Mouse (Mus musculus): Measurements from ENCODE around the gene BC051019.
A peak's percentile ranks its signal among the peaks of the same experiment; 100 is the strongest.

Gene BC051019

DNA sequence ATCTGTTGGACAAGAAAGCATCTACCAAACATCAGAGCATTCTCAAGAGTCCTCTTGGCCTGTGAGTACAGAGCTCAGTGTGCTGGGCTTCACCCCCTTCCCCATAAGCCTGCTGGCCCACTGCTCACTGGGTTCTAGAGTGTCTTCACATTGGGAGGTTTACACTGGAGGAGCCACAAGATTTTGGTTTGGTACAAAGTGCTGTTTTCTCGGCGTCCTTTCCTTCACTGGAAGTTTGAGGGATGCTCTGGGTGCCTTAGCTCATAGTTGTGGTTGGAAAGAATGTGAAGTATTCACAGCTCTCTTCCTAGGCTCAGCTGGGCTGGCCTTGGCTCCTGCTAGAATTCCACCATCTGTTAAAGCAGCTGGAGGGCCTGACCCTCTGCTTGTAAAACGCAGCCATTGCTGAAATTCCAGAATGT, 14.7 kb downstream of the BC051019 start:
- peak; percentile 65 for DNase-seq (ENCODE audit: low read depth, low spot score)

DNA sequence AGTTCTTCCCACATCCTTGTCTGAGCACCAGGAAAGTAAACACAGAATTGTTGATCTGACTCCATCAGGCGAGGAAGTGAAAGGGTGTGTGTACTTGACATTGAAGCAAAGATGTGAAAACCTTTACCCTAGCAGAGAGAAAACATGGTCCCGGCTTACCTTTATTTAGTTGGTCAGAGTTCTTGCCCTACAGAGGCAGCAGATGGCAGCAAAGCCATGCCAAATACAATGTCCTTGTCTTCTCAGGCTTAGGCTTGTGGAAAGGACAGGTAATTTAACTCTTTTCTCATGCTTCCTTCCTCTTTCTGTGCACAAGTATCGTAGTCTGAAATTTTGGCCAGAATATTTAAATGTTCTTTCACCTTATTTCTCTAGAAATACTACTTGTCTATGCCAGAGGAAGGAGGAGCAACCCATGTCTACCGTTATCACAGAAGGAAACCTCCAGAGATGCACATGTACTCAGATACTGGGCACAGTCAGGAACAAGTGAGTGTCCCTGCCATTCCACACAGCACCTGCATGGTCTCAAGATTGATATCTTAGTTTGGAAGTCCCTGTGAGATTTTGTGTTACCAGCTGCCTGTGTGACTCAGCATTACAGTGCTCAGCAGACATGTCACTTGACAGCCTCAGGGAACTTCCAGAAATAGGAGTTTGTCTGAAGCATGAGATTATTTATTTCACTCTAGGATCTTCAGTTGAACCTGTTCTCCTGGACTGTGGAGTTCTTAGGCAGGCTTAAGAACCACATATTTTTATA, 16.4 kb downstream of the BC051019 start:
- peak; percentile 33 for DNase-seq (ENCODE audit: low read depth, low spot score)

DNA sequence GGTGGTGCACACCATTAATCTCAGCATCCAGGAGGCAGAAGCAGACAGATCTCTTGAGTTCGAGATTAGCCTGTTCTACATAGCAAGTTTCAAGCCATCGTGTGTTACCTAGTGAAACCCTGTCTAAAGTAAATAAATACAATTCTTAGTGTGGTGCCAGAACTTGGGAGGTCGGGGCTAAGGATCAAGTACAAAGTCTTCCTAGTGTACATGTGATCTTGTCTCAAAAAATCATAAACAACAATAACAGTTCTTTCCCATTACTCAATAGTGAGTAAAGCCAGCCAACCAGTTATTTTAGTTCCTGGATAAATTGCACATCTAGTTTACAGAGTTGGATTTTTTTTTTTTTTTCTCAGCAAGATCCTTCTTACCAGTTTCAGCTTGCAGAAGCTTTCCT, 19.2 kb downstream of the BC051019 start:
- DNase-seq (ENCODE audit: low read depth, low spot score): no peak

DNA sequence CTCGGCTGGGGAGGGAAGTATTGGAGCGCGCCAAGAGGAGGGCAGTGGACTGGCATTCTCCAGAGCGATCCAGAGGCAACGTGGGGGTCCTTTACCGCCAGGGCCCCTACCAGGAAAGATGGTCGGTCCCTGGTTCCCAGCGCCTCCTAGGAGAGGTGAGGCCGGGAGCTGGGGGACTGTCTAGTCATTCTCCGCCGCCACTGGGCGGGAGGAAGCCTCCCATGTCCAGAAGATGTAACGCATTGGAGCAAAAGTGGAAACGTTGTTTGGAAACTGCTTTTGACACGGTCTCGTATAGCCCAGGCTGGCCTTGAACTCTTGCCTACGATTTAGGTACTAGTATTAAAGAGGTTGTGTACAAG, 19.7 kb downstream of the BC051019 start:
- no peak for DNase-seq (ENCODE audit: low read depth, low spot score)

DNA sequence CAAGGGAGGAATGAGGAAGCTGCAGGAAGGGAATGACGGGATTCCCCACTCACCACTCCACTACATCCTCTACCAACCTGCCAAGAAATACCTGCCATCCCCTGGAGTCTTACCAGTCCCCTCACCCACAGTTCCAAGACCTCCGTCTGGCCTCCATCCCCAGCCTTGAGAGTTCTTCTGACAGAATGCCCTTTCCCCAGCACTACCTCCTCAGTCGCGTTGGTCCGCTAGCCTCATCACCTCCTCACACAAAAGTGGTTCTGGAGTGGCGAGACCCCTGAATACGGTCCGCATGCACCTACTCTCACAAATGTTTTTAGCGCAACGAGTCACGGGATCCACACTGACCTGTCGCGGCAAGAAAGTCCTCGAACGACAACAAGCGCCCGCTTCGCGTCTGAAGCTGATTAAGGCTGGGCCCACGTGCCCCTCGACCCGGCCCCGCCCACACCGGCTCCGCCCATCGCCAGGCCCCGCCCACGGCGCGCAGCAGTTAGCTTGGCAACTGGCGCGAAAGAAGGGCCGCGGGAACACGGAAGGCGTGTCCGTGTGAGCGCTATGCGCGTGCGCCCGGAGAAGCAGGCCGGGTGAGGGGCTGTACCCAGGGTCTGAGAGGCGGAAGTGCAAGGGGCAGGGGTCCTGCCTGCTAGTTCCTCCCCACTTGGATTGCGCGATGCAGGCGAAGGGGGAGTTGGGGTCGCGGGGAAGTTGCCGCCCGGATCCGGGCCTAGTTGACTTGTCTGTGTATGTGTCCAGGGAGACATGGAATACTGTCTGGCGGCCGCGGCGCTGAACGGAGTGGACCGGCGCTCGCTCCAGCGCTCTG, 20.2 kb downstream of the BC051019 start, which contains the start of the genes St5 and Akip1:
St5 (minus strand) TSS at position 416 of the 826 bp plus-strand sequence.
Akip1 (plus strand) TSS at position 501 of the 826 bp plus-strand sequence.
- peak; percentile 98 for DNase-seq (ENCODE audit: low read depth, low spot score)

DNA sequence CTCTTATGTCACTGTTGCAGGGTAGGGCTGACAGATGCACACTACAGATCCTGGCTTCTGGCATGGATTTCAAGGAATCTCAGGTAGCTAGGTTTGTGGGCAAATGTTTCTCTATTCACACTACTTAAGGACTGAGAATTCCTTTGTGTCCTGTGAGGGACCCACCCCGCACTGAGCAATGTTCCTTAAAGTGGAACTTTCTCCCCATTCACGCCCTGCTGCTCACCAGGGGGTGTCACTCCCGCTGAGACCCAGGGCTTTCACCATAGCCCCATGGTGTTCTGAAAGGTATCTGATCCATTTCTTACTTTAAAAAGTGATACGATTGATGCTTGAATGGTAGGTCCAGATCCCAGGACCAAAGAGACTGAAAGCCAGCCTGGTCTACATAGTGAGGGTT, 20.9 kb downstream of the BC051019 start:
- no peak for DNase-seq (ENCODE audit: low read depth, low spot score)

DNA sequence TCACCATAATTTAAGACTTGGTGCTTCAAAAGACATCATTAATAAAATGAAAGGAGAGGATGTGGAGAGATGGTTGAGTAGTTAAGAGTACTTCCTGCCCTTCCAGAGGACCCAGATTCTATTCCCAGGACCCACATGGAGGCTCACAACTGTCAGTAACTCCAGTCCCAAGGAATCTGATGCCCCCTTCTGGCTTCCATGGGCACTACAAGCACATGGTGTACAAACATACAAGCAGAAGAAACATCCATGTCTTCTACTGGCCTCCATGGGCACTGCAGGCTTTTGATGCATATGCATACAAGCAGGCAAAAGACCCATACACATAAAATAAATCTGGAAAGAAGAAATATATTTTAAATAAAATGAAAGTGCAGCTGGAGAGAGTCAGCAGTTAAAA, 23.4 kb downstream of the BC051019 start:
- DNase-seq (ENCODE audit: low read depth, low spot score): no peak

DNA sequence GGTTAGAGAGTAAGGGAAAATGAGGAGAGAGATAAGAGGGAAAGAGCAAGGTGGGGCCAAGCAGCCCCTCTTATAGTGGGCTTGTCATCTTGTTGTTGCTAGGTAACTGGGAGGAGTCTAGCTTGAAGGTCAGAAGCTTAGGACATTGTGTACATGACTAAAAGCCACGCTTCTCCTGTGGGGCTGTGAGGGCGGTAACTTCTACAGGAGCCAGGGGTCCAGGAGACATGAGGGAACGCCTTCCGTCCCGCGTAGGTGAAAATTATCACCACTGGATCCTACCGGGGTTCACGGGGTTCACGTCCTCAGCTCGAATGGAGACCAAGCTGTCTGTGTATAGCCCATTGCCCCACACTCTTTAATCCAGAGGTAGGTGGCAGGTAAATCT, 28.3 kb downstream of the BC051019 start:
- no peak for DNase-seq (ENCODE audit: low read depth, low spot score)

DNA sequence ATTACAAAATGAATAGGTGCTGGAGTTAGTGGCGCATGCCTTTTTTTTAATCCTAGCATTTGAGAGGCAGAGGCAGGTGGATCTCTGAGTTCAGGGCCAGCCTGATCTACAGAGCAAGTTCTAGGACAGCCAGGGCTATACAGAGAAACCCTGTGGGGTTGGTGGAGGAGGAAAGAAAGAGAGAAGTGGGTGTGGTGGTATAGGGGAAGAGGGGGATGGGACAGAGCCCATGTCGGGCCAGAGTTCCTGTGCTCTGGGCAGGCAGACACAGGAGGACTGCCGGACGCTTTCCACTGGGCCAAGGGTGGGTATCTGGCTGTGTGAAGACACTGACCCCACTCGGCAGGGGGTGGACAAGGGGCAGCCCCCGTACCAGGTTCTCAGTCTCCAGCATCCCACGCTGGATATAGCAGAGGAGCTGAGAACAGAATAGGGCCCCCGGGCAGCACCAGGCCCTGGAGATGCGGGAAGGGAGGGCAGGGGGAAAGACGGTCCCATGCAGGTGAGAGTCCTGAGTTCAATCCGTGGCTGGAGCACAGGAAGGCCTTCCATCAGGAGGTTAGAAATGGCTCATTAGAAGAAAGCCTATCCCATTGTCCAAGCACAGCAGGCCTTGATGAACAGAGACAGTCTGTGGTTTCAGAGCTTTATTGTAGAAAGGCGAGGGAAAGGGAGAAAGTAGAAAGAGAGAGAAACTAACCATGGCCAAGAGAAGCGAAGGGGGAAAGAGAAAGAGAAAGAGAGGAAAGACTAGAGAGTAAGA, 28.9 kb downstream of the BC051019 start:
- DNase-seq (ENCODE audit: low read depth, low spot score): no peak

DNA sequence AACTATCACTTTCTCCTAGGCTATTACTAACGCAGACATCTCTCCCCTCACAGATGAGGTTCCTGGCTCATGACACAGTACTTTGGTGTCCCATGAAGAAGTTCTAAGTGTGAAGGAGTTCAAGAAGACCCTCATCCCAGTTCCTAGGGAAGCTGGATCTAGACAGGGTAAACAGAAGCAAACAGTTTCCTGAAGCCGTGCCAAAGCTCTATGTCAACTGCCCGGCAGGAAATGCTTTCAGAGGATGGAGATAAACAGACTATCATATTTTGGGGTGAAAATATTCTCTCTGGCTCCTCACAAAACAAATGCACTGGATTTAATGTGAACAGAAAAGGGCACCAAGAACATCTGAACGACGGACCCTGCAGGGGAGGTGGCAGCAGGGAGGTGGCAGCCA, 32.7 kb downstream of the BC051019 start:
- no peak for DNase-seq (ENCODE audit: low read depth, low spot score)

DNA sequence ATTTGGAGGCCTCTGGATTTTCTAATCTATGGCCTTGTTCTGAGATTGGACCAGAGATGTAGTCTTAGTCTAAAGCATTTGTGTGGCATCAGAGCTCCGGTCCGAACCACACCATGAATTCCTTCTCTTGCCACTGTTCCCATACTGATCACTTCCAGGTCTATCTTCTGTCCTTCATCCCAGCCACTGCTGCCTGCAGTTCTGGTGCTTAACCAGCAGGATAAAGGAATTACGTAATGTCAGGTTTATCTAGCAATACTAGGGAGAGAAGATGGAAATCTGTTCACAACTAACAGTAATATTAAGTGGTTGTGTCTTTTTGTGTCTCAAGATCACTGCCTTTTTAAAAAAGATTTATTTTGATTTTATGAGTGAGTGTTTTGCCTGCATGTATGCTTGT, 33.5 kb downstream of the BC051019 start:
- no peak for DNase-seq (ENCODE audit: low read depth, low spot score)

DNA sequence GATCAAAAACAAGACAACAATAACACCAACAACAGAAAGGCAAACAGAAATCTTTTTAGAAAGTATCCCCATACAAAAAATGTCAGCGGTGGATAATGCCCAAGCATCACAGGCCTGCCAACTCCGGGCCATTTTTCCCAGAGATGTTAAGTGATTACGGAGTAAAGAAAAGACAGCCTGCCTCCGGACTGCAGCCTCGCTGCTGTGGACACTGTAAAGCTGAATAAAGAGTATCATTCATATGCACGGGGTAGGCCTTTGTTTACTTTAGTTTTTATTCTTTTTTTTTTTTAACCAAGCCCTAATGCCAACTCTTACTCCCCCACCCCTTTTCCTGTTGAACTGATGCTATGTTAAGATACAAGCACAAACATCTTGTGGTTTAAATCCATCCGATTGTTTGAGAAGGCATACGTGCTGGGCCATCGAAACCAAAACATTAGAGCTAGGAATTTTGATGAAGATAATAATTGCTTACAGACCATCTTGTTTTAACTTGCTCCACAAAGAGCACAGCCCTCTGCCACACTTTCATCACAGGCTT, 37.0 kb downstream of the BC051019 start:
- no peak for DNase-seq (ENCODE audit: low read depth, low spot score)

DNA sequence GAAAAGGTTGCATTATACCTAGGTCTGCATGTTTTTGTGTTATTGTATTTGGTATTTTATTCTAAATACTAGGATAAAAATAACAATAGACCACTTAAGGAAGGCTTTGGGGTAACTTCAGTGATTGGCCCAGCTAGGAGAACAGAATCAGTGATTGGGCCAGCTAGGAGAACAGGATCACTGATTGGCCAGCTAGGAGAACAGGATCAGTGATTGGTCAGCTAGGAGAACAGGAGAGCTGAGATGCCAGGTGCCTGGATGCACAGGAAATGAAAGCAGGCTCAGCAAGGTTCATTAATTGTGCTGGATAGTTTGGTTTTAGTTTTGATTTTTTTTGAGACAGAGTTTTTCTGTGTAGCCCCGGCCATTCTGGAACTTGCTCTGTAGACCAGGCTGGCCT, 42.8 kb downstream of the BC051019 start:
- DNase-seq (ENCODE audit: low read depth, low spot score): no peak

DNA sequence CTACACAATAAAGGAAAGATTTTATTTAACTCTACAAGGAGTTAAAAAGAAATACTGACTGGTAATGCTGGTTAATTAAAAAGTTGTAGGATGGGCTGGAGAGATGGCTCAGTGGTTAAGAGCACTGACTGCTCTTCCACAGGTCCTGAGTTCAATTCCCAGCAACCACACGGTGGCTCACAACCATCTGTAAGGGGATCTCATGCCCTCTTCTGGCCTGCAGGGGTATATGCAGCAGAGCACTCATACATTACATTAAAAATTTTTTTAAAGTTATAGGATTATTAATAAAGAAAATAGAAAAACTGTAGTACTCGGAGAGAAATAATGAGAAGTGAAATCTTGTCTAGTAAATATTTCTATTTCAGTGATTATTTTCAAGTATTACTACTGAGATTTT, 43.4 kb downstream of the BC051019 start:
- DNase-seq (ENCODE audit: low read depth, low spot score): no peak

DNA sequence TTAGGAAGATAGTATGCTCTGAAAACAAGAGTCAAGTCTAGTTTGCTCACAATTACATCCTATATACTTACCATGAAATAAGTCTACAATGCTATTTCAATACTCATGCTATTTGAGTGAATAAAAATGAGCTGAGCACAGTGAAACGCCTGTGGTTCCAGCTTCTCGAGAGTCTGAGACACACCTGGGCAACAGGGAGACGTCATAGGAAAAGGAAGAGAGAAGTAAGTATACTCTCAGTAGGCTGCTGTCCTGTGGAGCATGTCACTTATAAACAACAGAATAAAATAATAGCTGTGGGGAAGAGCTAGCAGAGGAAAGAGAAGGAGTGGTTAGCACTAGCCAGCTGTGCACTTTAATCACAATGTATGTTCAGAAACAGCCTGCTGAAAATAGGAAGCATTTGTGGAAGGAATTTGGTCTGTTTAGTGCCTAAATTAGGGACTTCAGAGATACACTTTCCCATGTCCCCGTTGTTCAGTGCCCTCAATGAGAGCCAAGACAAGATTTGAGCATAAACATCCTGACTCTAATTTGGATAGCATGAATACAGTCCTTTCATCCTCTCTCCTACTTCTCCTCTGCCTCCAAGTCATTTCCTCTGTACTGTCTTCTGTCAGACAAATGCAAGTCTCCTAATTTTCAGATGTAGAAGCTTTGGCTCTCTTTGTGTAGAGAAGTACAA, 48.6 kb downstream of the BC051019 start:
- DNase-seq (ENCODE audit: low read depth, low spot score): no peak

DNA sequence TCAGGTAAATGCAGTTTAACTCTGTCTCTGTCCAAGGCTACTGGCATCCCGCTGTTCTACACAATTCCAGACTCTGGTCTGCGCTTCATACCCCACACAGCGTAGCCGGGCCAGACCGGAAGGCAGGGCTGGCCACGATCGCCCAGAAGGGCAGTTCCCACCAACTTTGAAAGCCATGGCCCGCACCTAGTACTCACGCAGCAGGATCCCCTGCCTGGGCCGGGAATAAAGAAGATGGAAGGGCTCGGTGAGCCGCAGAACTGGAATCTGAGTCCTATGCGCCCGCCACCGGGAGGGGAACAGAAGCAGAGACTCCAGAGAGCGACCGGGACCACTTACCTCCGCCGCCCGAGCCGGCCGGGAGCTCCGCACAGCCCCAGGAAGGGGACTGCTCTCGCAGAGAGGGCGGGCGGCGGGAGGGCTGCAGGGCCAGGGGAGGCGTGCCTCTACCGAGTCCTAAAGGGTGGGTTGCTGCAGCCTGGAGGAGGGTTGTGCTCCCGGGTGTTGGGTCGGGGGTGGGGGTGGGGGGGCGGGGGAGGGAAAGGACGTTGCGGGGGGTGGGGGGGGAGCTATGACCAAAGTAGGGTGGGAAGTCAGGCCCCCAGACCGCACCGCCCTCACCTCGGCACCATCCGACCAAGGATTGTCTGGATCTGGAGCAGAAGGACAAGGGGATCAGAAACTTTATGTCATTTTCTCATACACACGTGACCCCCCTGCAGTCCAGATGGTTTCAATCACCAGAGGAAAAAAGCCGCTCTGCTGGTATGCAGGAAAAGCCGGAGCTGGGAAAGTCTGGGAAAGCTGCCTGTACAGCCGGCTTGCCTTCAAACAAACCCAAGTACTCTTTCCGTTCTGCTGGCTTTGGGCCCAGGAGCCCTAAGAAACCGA, 51.8 kb downstream of the BC051019 start:
- DNase-seq (ENCODE audit: low read depth, low spot score): peak; percentile 90

DNA sequence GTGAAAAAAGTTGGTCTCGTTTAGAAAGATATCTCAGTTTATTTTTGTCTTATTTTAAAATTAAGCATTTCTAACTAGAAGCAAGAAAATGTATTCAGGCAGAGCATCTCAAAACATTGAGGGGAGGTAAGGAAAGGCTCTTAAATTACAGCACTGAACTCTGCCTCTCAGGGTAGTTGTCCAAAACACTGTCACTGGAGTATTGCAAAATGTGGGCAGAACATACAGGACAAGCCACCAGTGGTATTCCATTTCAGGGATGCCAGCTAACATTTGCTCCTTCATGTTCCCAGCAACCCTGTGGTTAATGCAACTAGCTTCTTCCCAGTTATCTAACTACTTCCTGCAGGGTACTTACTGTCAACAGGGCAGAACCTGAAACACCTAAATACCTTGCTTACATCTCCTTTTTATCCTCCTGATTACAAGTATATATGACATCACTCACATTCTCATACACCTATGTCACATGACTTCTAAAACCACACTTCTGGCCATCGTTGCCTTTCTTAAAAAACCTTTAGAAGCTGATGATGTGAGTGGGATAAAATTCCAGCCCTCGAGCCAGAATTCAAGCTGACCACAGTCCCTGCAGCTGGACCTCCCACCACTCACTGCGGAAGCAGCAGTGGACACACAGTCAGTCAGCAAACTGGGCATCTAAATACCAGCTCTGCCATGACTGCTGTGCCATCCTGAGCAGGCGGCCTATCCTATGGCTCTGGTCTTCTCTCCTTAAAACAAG, 54.1 kb downstream of the BC051019 start:
- DNase-seq (ENCODE audit: low read depth, low spot score): no peak

DNA sequence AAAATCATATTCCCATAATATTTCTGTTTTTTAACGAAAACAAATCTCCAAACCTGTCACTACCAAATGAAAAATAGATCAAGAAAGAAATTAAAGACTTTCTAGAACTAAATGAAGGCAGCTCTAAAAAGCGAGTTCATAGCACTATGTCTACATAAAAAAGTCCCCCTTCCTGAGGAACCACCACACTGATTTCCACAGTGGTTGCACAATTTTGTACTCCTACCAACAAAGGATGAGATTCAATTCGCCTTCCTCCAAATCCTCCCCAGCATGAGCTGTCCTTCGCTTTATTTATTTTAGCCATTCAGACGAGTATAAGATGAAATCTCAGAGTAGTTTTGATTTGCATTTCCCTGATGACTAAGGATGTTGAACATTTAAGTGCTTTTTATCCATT, 57.0 kb downstream of the BC051019 start:
- no peak for DNase-seq (ENCODE audit: low read depth, low spot score)

DNA sequence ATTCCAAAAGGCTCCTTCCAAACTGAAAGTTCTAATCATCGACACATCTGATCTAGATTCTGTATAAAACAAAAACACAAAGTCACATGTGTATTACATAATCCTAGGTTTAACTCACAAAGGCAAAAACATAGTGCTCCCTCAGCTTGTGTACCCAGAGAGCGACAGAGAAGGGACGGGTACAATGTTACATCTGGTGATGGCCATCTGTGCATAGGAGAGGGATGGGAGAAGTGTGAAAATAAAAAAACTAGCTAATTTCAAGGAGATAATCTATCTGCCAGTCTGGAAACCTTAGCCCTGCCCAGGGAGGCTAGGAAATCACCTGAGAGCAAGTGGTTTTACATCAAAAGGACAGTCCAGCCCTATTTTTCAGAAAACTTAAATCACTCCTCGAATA, 61.0 kb downstream of the BC051019 start:
- no peak for DNase-seq (ENCODE audit: low read depth, low spot score)

Data from mesoderm, embryonic 11.5 days (tissue).